Mouse (Mus musculus): ENCODE data around the gene Adgrg3.

DNA sequence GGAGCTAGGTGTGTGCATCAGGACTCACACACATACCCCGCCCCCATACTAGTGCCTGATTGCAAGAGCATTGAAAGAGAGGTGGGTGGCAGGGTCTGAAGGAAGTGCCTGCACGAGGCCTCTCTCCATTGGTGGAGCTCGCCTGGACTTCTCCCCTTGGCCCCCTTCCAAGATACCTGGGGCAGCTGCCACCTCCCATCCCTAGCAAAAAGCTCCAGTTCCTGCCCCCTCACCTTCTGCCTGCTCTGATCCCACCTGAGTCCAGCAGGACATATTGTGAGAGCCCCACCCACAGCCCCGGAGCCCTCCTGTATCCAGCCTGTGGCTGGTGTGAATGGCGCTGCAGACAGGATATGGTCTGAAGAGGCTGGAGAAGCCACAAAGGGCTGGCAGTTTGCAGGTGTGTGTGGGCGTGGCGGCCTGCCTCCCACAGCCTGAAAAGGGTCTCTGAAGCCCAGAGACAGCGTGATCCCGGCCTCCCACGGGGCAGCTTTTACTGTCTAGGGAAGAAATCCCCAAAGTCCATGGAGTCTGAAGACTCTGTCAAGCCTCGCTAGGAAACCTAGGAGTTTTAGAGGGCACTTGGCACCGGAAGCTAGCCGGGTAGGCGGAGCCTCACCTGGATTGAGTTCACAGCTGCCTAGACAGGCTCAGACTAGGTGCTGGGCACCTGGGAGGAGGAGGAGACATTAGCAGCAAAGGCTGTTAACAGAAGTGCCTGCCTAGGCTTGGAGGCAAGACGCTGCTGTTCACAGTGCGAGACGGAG, 40.7 kb upstream of the Adgrg3 start:
- TF ChIP-seq CHD2 (IDR thresholded peaks at IDR 0.05; ENCODE audit: low read depth, low read length) = no peak
- TF ChIP-seq HCFC1 (IDR thresholded peaks at IDR 0.05; ENCODE audit: borderline replicate concordance, insufficient read depth, low read length) = no peak
- TF ChIP-seq ZNF384 (IDR thresholded peaks at IDR 0.05; ENCODE audit: low read depth, low read length) = no peak
- TF ChIP-seq ZC3H11A (IDR thresholded peaks at IDR 0.05; ENCODE audit: borderline replicate concordance, low read depth, low read length) = no peak
